Mouse (Mus musculus) frontal cortex, adult (tissue): ENCODE measurements around the gene Tmem86b.

ENCODE experiments used
- ATAC-seq: cut with Nextera tagmentation; 2 replicates; pipeline ENCODE4 v1.9.2; 2017; ENCODE audit warnings: mild to moderate bottlenecking, moderate library complexity, mixed read lengths; ENCODE audit not compliant: low TSS enrichment

Gene Tmem86b

DNA sequence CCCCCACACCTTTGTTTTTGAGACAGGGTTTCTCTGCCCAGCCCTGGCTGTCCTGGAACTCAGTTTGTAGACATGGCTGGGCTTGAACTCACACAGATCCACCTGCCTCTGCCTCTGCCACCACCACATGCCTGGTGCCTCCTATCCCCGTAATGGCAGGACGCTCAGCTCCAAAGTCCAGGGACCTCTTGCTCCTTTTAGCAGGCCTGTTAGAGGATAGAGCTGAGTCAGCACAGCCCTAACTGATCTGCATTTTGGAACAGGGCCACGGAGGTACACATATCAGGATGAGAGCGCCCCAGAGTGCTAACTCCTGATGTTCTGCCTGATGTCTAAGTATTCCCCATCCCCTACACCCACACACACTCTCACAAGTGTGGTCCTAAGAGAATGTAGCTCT lies at the start of gene Tmem86b:
Gene Tmem86b (minus strand): TSS at position 392 of the 400 bp plus-strand sequence.
- ATAC-seq = no peak

DNA sequence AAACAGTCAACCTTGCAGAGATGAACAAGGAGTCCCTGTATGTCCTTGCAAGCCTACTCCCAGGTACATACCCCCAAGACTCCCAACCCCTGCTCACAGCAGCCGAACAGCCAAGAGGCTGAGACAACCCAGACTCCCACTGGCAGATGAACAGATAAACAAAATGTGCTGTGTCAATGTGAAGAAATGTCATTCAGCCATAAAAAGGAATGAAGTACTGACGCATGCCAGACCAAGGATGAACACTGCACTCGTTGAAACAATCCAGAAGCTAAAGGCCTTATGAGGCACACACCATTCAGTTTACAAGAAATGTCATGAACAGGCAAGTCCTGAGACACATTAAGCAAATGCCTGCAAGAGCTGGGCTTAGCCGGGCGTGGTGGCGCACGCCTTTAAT lies 44.0 kb upstream of the Tmem86b start:
- ATAC-seq = no peak

DNA sequence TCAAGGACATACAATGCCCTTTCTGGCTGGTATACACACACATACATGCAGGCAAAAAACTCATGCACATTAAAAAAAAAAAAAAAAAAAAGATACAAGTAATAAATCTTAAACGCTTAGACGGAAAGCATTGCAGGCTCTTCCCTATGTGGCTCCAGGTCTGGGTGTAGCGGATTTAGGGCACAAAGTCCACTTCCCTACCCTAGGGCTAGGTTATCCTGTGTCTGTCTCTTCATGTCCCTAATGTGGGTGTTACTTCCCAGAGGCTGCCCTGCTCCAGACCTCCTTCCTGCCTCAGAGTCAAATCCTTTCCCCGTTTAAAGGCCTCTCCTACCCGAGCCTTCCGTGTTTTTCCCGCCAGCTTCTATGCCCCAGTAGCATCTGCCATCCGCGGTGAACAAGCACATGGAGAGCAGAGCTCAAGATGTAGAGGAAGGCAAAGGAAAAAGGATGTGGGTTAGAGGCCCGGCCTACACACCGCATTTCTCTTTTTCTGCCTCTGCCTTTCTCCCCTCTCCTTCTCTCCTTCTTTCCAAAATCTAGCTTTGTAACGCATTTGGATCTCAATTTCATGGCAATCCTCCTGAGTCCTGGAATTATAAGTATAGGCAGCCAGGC lies 43.0 kb upstream of the Tmem86b start:
- ATAC-seq = no peak

DNA sequence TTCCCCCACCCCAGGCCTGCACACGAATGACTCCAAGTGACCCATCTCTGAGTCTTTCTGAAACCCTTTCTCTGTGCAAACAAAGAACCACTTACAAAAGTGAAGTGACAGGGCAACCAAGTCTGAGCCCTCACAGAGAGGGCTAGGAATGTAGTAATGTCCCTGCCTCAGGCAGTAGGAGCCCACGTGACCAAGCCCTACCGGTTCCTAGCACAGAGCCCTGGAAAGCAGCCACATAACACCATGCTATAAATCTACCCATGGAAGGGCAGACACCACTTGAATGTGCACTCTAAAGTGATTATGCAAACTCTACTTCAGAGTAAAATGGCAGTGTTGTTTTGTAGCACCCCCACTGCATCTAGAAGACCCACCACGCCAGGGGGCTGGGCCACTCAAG lies 40.7 kb upstream of the Tmem86b start:
- ATAC-seq = no peak

GRCm38 (mm10) chr7:4670655-4671255 lies 39.5 kb upstream of the Tmem86b start:
- no peak for ATAC-seq

- no peak for ATAC-seq
These were observed 37.9 kb upstream of the Tmem86b start for GRCm38 (mm10) chr7:4669156-4669555.

GRCm38 (mm10) chr7:4668506-4668905 lies 37.3 kb upstream of the Tmem86b start:
- no peak for ATAC-seq

DNA sequence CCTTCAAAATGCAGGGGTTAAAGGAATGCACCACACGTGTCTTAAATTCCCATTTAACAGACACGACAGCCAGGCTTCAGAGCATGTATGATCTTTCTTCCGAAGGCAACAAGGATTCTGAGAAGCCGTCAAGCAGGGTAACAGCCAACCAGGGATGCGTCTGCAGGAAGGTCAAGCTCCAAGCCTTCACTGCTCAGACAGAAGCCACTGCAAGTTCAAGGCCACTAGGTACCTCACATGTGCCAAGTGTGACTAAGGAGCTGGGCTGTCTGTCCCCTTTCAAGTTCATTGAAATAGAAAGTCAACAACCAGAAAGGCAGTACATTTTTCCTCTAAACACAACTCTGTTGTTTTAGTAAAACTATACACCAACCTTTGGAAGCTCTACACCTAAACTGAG lies 35.6 kb upstream of the Tmem86b start:
- no peak for ATAC-seq

DNA sequence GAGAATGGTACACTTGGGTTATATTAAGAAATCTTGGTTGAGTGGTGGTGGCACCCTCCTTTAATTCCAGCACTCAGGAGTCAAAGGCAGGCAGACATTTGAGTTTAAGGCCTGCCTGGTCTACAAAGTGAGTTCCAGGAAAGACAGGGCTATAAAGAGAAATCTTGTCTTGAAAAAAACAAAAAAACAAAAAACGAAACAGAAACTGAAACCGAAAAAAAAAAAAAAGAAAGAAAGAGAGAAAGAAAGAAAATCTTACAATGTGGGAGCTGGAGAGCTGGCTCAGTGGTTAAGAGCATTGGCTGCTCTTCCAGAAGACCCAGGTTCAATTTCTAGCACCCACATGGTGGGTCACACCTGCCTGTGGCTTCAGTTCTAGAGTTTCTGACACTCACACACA lies 32.5 kb upstream of the Tmem86b start:
- no peak for ATAC-seq

- ATAC-seq = no peak
These were observed 32.0 kb upstream of the Tmem86b start for GRCm38 (mm10) chr7:4663179-4663578.

DNA sequence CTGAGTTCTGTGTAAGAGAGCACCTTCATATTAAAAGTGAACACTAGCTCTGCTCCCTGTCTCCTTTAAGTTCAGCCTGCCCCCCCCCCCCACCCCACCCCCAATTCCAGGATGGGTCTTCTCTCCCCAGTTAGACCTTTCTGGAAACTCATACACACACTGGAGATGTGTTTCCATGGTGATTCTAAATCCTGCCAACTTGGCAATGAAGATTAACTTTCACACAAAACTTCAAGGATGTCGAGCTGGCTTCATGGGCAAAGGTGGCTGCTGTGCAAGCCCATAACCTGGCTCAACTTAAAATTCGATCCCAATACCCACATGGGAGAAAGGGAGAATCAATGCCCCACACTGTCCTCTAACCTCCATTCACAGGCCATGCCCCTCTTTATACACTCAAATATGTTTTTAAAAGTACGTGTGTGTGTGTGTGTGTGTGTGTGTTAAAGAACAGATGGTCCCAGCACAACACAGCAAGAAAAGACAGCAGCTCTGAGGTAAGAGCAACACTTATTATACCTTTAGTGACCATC lies 28.8 kb upstream of the Tmem86b start:
- ATAC-seq = no peak

GRCm38 (mm10) chr7:4658912-4659551 lies 27.8 kb upstream of the Tmem86b start, which contains the start of gene Ppp6r1:
Gene Ppp6r1, minus strand, starts transcription at chr7:4659019.
- peak; percentile 90 for ATAC-seq

DNA sequence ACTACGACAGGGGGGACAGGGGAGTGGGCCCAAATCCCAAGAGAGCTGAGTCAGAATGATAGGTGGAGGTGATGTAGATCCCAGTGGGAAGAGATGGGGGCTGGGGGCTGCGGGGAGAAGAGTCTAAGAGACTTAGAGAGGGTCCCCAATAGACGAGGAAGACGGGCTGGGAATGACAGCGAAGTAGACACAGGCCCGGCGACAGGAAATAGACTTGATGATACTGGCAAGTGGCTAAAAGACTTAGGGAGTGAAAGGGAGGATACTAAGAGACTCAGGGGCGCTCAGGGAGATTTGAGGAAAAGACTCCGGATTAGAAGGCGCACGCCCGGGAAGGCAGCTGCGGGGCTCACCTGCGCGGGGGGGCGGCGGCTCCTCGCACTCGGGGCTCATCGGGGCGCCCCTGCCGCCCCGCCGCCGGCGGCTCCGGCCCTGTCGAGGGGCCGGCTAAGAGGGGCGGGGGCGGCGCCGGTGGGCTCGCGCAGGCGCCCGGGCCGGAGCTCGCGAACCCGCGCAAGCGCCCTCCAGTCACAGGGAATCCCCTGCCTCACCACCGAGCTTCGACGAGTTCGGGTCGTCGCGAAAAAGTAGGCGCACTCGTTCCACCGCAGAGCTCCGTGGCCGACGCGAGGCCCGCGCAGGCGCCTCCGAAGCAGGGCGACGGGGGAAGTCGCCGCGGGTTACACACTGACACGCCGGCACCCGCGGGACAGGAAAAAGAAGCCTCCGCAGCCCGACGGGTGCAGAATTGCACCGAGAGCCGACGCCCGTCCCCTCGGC lies 27.1 kb upstream of the Tmem86b start:
- peak; percentile 28; the same call in 1 of the 2 replicates for ATAC-seq

GRCm38 (mm10) chr7:4657521-4658127 lies 26.4 kb upstream of the Tmem86b start:
- ATAC-seq = peak; percentile 7; the same call in 1 of the 2 replicates

GRCm38 (mm10) chr7:4656818-4657217 lies 25.6 kb upstream of the Tmem86b start:
- ATAC-seq = no peak

DNA sequence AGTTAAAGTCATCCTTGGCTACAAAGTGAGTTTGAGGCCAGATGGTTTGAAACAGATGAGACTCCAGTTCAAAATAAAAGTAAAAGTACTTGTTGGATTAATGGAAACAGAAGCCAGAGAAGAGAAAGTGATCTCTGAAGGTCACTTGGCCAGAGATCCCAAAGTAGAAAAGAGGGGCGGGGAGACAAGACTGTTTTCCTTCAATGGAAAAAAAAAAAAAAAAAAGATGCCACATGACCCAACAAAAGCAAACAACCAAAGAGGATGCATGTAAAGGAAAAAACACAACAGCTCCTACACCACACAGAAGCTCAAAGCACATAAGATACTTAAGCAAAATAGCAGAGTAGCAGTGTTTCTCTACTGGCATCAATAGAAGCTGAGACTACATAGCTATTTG lies 24.7 kb upstream of the Tmem86b start:
- ATAC-seq = no peak

DNA sequence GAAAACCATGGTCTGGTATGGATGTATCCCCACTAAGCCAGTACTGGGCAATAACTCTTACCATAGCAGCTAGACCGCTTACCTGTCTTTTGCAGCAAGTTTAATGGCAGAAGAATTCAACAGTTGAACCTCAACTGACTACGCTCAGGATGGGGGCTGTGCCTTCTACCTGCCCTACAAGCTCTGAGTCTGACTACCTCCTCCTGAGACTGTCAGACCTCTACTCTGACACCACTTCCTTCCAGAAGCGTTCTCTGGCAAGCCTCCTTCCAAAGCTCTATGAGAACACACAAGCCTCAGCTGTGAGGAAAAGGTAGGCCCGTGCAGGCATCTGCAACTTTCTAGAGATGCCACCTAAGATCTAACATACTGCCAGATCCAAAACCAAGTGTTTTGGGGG lies 24.2 kb upstream of the Tmem86b start:
- ATAC-seq = no peak

DNA sequence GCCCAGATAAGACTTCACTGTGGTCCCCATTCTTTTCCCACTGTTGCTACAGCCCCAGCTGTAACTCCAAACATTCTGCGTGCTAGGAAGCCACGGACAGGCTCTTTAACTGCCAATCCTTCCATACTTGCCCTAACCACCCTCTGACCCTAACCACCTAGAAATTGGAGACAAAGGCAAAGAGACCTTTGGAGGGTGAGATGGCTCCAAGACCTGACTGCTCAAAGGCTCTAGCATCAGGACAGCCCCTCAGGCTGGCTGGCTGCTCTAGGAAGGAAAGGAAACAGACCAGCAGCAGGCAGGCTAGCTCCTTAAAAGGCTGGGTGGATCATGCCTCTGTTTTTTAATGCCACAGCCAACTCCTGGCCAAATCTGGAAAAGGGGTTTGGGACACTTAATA lies 23.0 kb upstream of the Tmem86b start:
- ATAC-seq = no peak

- 0 out of 2 replicates have a peak, but pooled peaks have one; percentile 26 for ATAC-seq
These were observed 22.6 kb upstream of the Tmem86b start for GRCm38 (mm10) chr7:4653780-4654179.

DNA sequence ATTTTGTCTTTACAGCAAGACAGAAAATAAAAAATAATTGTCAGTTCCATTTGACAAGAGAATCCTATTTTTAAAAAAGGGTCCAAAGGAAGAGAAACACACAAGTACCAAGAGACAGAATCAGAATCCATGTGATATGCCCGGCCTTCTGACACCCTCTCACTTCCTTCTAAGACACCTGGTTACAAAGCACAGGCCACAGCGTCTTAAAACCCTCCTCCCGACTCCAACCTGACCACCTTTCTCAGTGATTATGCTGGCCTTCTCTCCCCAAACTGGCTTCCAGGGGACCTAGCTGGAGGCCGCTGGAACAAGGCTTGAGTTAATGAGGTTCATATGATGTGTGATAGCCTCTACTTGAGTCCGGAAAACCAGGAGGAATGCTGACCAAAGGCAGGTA lies 22.1 kb upstream of the Tmem86b start:
- no peak for ATAC-seq

- no peak for ATAC-seq
These were observed 21.5 kb upstream of the Tmem86b start for GRCm38 (mm10) chr7:4652726-4653125.

- no peak for ATAC-seq
These were observed 20.4 kb upstream of the Tmem86b start for GRCm38 (mm10) chr7:4651581-4651980.
